Mouse (Mus musculus): ENCODE results near the gene Gm42906.

- TF ChIP-seq POLR2A (IDR thresholded peaks at IDR 0.05; ENCODE audit: borderline replicate concordance, extremely low read depth, insufficient read depth, insufficient read length, poor library complexity, severe bottlenecking) (no peak), CTCF (IDR thresholded peaks at IDR 0.05; ENCODE audit: borderline replicate concordance, extremely low read depth, insufficient read depth, insufficient read length) (no peak)
These were observed 351.0 kb downstream of the Gm42906 start for GRCm38 (mm10) chr5:151076917-151077316.

Data from brain, embryonic 14.5 days (tissue).